Mouse (Mus musculus): ENCODE results near the gene Dlx2. TPM values are rescaled to one million over a fixed set of nuclear protein-coding genes. Genes with fewer than 3 reads are reported as not detected.
A peak's percentile ranks its signal among the peaks of the same experiment; 100 is the strongest.

Dlx2 gene
- polyA plus RNA-seq, 1 experiment, result not detected

- TF ChIP-seq EP300 (IDR thresholded peaks at IDR 0.05; ENCODE audit: insufficient read depth, low read depth, low read length) (no peak), CTCF (IDR thresholded peaks at IDR 0.05; ENCODE audit: low read depth, low read length) (no peak), POLR2A (IDR thresholded peaks at IDR 0.05; ENCODE audit: insufficient read depth, low read length) (no peak)
- peak overlapping the region; percentile 65 for H3K4me3 ChIP-seq (ENCODE audit: low read depth, low read length)
- peaks cover 36% of the 10 kb centered on the region for H3K27me3 ChIP-seq (ENCODE audit: control insufficient read depth, insufficient read depth, low read length, poor library complexity, severe bottlenecking)
- H3K9me3 ChIP-seq (replicated peaks; ENCODE audit: control insufficient read depth, insufficient read depth, low read length, poor library complexity, severe bottlenecking), result no peaks in the 10 kb centered on the region
- H3K9ac ChIP-seq (ENCODE audit: low read depth, poor library complexity, severe bottlenecking), result 0 out of 2 replicates have a peak overlapping the region, but pooled peaks have one; percentile 42
- no peak overlapping the region for H3K27ac ChIP-seq (ENCODE audit: insufficient read depth, low read length)
- no peaks in the 10 kb centered on the region for H3K4me1 ChIP-seq (ENCODE audit: control insufficient read depth, insufficient read depth, low read length)
- H3K36me3 ChIP-seq (ENCODE audit: control insufficient read depth, insufficient read depth, low read length, poor library complexity, severe bottlenecking), result no peaks in the 10 kb centered on the region
These were observed 493 bp downstream of the Dlx2 start for GRCm38 (mm10) chr2:71545882-71546639.

- Histone ChIP-seq H3K27ac (ENCODE audit: insufficient read depth, low read length) (no peak overlapping the region), H3K9me3 (replicated peaks; ENCODE audit: control insufficient read depth, insufficient read depth, low read length, poor library complexity, severe bottlenecking) (no peaks in the 10 kb centered on the region), H3K4me3 (ENCODE audit: low read depth, low read length) (peak overlapping the region; percentile 65), H3K4me1 (ENCODE audit: control insufficient read depth, insufficient read depth, low read length) (no peaks in the 10 kb centered on the region), H3K36me3 (ENCODE audit: control insufficient read depth, insufficient read depth, low read length, poor library complexity, severe bottlenecking) (no peaks in the 10 kb centered on the region), H3K27me3 (ENCODE audit: control insufficient read depth, insufficient read depth, low read length, poor library complexity, severe bottlenecking) (peaks cover 43% of the 10 kb centered on the region), H3K9ac (ENCODE audit: low read depth, poor library complexity, severe bottlenecking) (no peak overlapping the region)
- TF ChIP-seq CTCF (IDR thresholded peaks at IDR 0.05; ENCODE audit: low read depth, low read length) (no peak), POLR2A (IDR thresholded peaks at IDR 0.05; ENCODE audit: insufficient read depth, low read length) (no peak), EP300 (IDR thresholded peaks at IDR 0.05; ENCODE audit: insufficient read depth, low read depth, low read length) (no peak)
These were observed 1.1 kb downstream of the Dlx2 start for GRCm38 (mm10) chr2:71545401-71545881.

GRCm38 (mm10) chr2:71544391-71545285, 1.9 kb downstream of the Dlx2 start:
- Histone ChIP-seq H3K4me1 (ENCODE audit: control insufficient read depth, insufficient read depth, low read length) (peaks cover 2% of the 10 kb centered on the region), H3K4me3 (ENCODE audit: low read depth, low read length) (0 out of 2 replicates have a peak overlapping the region, but pooled peaks have one; percentile 15), H3K36me3 (ENCODE audit: control insufficient read depth, insufficient read depth, low read length, poor library complexity, severe bottlenecking) (no peaks in the 10 kb centered on the region), H3K9ac (ENCODE audit: low read depth, poor library complexity, severe bottlenecking) (no peak overlapping the region), H3K27ac (ENCODE audit: insufficient read depth, low read length) (no peak overlapping the region), H3K9me3 (replicated peaks; ENCODE audit: control insufficient read depth, insufficient read depth, low read length, poor library complexity, severe bottlenecking) (no peaks in the 10 kb centered on the region), H3K27me3 (ENCODE audit: control insufficient read depth, insufficient read depth, low read length, poor library complexity, severe bottlenecking) (peaks cover 51% of the 10 kb centered on the region)
- TF ChIP-seq CTCF (IDR thresholded peaks at IDR 0.05; ENCODE audit: low read depth, low read length), result no peak

GRCm38 (mm10) chr2:71543948-71544347, 2.6 kb downstream of the Dlx2 start:
- no peak overlapping the region for H3K27ac ChIP-seq (ENCODE audit: insufficient read depth, low read length)
- TF ChIP-seq POLR2A (IDR thresholded peaks at IDR 0.05; ENCODE audit: insufficient read depth, low read length) (no peak), EP300 (IDR thresholded peaks at IDR 0.05; ENCODE audit: insufficient read depth, low read depth, low read length) (no peak), CTCF (IDR thresholded peaks at IDR 0.05; ENCODE audit: low read depth, low read length) (no peak)
- no peak overlapping the region for H3K9ac ChIP-seq (ENCODE audit: low read depth, poor library complexity, severe bottlenecking)
- no peaks in the 10 kb centered on the region for H3K9me3 ChIP-seq (replicated peaks; ENCODE audit: control insufficient read depth, insufficient read depth, low read length, poor library complexity, severe bottlenecking)
- H3K4me3 ChIP-seq (ENCODE audit: low read depth, low read length), result no peak overlapping the region
- no peaks in the 10 kb centered on the region for H3K36me3 ChIP-seq (ENCODE audit: control insufficient read depth, insufficient read depth, low read length, poor library complexity, severe bottlenecking)
- H3K4me1 ChIP-seq (ENCODE audit: control insufficient read depth, insufficient read depth, low read length), result peaks cover 2% of the 10 kb centered on the region
- H3K27me3 ChIP-seq (ENCODE audit: control insufficient read depth, insufficient read depth, low read length, poor library complexity, severe bottlenecking), result peaks cover 52% of the 10 kb centered on the region

GRCm38 (mm10) chr2:71543531-71543930, 3.0 kb downstream of the Dlx2 start:
- peaks cover 2% of the 10 kb centered on the region for H3K4me1 ChIP-seq (ENCODE audit: control insufficient read depth, insufficient read depth, low read length)
- H3K9me3 ChIP-seq (replicated peaks; ENCODE audit: control insufficient read depth, insufficient read depth, low read length, poor library complexity, severe bottlenecking), result no peaks in the 10 kb centered on the region
- no peak overlapping the region for H3K9ac ChIP-seq (ENCODE audit: low read depth, poor library complexity, severe bottlenecking)
- no peak overlapping the region for H3K27ac ChIP-seq (ENCODE audit: insufficient read depth, low read length)
- no peak overlapping the region for H3K4me3 ChIP-seq (ENCODE audit: low read depth, low read length)
- H3K36me3 ChIP-seq (ENCODE audit: control insufficient read depth, insufficient read depth, low read length, poor library complexity, severe bottlenecking), result no peaks in the 10 kb centered on the region
- H3K27me3 ChIP-seq (ENCODE audit: control insufficient read depth, insufficient read depth, low read length, poor library complexity, severe bottlenecking), result peaks cover 54% of the 10 kb centered on the region
- TF ChIP-seq CTCF (IDR thresholded peaks at IDR 0.05; ENCODE audit: low read depth, low read length), result no peak
- no peak for TF ChIP-seq EP300 (IDR thresholded peaks at IDR 0.05; ENCODE audit: insufficient read depth, low read depth, low read length)
- TF ChIP-seq POLR2A (IDR thresholded peaks at IDR 0.05; ENCODE audit: insufficient read depth, low read length), result no peak
